Mouse (Mus musculus): Measurements from ENCODE around the gene Hspa12b.
"Not testable (repeated sequence)": the region's sequence is repeated elsewhere in the genome, so short reads cannot be mapped to it uniquely, and the experiment has no call there.

Gene Hspa12b

DNA sequence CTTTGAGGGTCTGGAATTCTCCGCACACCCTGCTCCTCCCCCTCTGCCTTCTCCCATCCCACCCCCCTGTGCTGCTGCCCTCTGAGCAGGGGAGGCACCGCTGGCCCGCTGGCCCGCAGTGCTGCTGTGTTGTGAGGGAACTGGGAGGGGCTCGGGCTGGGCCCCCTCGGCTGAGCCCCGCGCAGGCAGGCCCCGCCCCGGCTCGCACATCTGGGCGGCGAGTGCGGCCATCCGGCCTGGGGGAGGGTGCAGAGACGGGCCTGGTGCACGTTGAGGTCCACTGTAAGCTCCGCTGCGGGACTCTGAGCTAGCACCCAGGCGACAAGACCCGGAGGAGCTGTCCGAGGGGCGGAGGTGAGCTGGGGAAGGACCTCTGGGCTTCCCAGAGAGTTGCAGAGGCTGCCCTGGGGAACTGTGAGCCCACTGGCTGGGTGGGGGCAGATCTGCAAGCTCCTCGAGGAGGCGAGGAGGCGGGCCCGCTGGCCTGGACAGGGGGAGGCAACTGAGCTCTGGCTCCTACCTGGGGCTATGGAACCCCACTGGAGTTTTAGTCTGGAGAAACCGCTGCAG, at the start of gene Hspa12b:
Gene Hspa12b, plus strand, starts transcription at position 120 of the 570 bp plus-strand sequence.
- DNase-seq, result peak; percentile 60

DNA sequence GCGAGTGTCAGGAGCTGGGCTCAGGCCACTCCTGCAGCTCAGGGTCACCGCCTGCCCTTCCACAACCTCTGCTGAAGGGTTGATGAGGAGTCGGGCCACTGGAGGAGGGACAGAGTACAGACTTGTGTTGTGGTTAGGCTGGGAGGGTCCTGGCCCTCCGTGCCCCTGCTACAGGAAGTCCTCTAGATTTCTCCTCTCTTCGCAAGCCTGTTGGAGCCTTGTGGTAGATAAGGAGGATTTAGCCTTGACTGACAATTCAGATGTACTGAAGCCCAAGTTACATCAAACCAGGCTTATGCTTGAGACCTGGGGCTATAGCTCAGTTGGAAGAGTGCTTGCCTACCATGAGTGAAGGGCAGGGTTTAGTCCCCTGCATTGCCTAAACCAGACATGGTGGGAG, 46.6 kb upstream of the Hspa12b start:
- DNase-seq, result no peak

DNA sequence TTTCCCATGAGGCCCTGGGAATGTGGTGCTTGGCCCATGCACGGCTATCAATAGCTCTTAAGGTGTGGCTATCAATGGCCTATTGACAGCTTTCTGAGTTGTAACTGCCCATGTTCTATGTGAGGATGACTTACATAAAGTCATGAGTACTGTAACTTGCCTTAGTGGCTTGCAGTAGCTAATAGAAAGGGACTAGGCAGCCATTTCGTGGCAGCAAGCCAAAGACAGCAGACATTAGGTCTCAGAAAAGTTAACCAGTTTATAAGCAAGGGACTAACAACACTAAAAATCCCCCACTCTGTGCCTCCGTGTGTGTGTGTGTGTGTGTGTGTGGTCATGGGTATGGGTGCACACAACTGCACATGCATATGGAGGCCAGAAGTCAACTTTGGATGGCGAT, 42.9 kb upstream of the Hspa12b start:
- DNase-seq, result no peak

DNA sequence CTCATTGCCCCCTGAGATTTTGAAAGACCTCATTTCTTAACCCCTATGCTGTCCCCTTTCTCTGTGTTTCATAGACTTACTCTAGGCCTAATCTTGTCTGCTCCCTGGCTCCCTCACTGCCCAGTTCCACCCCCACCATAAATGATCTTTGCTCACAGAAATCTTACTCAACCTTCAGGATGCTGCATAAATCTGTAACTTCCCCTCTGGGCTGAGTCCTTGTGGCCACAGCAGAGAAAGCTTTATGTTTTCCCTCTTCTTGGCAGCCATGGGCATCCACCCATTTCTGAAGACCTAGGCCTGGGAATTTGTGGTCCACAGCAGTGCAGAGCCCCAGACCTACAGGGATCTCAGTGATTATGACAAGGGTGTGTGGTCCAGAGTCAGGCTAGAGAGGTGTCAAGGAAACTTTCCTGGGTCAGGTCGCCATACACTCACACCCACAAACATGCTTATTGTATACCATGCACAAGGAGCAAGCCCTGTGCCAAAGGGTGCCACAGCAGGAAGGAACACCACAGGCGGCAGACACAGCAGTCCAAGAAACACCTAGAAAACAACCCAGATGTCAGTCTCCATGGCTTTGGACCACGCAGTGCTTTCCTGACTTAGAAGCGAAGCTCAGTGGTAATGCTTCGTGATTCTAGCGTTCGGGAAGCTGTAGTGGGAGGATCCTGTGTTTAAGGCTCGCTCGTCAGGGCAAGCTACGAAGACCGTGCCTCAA, 40.3 kb upstream of the Hspa12b start, which contains the start of gene Siglec1:
Gene Siglec1, minus strand, starts transcription at position 99 of the 724 bp plus-strand sequence.
- DNase-seq, result no peak

DNA sequence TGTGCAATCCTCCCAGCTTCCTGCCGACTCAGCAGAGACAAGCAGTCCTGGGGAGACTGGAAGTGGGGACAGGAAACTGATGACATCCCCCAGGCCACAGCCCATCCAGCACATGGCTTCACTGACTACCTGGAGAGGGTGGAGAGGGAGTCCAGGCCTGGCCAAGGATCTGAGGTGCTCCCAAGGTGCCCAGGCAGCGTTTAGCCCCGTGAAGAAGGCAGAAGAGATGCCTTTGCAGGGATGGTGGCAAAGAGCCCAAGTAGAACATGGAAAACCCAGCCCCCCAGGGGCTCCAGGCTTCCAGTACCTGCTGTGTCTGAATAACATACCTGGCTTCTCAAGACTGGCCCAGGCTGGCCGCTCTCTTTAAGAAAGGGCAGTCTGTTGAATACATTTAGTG, 38.5 kb upstream of the Hspa12b start:
- DNase-seq, result no peak

DNA sequence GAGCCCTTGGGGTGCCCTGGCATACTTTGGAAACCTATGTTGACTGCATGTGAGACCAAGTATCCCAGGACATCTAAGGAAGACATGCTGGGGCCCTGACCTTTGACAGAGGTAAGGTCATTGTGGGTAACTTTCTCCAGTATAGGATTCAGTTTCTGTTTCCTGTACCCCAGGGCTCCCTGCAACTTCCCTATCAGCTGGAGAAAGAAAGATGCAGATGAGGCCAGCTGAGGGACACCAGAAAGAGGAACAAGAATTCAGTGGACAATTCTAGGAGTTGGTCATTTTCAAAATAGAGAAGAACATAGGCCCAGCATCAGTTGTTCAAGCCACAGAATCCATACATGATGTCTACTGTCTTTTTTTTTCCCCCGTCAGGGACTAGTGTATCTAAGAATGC, 37.4 kb upstream of the Hspa12b start:
- no peak for DNase-seq

DNA sequence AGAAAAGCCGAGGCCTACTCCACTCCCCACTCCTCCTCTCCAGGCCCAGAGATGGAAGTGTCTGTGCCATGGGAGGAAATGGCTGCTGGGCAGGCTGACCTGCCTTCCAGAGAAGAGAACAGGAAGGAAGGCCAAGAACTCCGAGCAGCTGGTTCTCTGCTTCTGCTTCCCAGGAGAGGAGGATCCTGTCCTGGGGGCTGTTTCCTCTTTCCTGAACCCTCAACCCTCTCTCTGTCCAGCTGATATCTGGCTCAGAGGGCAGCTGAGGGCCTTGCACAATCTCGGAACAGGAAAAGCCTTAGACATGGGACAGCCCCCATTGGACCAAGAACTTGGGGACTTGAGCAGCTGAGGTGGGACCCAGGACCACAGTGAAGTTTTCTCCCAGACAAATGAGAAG, 36.2 kb upstream of the Hspa12b start:
- no peak for DNase-seq

DNA sequence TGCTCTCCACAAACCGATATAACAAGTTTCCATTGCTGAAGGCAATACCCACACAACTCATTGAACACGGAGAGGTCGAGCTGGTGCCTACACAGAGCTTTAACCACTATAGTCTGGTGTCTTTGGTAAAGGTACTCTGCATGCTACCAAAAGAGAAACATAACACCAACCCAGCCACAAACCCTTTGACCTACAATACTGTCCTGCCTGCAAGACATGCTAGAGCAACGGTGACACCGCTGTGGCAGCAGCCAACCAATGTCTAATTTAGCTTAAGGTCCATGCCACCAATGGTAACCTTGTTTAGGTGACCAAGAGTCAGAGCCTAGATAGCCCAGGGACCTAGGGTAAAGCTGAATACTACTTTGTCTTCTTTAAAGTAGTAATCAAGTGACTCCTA, 33.5 kb upstream of the Hspa12b start:
- DNase-seq, result no peak

DNA sequence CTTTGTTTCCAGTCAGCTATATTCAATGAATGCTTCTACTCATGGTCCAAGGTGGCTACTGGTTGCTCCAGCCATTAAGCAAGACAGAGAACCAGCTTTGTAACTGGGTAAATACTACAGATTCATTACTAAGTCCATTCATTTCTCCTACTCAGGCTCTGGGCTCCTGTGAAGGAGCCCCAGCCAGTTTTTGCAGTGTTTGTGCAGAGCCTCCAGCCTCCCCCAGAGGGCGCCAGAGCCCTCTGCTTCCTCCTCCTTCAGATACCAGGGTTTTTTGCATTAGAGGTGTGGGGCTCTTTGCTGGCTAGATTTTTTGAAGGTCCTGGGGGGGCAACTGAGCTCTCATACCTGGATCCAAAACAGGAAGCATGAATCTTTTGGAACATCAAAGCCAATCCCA, 32.3 kb upstream of the Hspa12b start:
- DNase-seq, result peak; percentile 76

DNA sequence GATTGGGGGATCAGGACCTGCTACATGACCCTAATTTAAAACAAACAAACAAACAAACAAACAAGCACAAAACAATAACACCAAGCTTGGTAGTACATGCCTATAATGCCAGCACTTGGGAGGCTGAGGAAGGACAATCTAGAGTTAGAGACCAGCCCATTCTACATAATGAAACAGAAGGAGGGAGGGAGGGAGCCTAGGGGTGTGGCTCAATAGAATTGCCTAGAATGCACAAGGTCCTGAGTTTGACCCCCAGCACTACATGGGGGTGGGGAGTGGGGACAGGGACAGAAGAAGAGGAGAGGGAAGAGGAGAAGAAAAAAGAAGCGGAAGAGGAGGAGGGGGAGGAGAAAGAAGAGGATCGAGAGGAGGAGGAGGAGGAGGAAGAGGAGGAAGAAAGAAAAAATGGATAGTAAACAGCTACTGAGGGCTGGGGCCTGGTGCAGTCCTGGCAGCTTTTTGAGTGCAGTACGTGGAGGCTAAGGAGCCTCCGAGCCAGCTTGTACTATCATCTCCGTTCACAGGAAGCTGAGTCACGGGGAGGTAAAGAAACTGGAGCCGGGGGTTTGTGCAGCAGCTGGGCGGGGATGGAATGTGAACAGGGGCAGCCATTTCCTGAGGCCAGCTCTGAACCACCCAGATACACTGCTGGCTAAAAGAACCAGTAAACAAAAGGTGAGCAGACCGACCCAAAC, 30.8 kb upstream of the Hspa12b start:
- DNase-seq, result peak; percentile 44

DNA sequence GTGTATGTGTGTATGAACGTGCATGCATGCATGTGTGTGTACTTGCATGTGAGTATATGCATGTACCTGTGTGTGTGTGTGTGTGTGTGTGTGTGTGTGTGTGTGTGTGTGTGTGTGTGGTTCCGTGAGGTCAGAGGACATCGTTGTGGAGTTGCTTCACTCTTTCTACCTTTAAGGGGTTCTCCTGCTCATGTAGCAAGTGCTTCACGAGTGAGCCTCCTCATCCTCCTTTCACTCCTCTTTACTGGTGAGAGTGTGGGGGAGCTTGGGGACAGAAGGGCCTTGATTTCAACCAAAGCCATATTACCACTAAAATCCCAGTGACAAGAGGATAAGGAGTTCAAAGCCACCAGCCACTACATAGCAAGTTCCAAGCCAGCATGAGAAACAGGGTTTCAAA, 30.0 kb upstream of the Hspa12b start:
- no peak for DNase-seq

DNA sequence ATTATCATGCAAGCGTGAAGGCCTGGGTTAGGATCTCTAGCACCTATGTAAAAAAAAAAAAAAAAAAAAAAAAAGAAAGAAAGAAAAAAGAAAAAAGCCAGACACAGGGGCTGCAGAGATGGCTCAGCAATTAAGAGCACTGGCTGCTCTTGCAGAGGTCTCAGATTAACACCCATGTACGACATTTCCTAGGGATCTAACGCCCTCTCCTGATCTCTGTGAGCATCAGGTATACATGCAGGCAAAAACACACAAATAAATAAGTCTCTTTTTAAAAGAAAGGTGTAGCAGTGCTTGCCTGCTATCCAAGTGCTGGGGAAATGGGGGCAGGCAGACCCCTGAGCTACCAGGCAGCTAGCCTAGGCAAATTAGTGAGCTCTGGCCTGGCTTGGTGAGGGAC, 25.6 kb upstream of the Hspa12b start:
- DNase-seq, result no peak

DNA sequence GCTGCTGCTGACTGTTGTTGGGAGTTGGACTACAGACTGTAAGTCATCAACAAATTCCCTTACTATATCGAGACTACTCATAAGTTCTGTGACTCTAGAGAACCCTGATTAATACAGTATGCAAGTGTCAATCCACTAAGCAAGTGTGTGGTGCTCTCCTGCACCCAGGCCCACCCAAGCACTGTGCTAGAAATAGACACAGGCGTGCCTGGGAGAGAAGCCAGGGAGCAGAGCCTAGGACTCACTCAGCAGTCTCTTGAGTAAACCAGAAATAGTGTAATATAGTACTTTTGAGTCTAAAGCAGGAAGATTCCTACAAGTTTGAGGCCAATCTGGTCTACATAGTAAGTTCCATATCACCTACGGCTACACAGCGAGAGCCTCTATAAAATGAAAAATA, 23.1 kb upstream of the Hspa12b start:
- no peak for DNase-seq

DNA sequence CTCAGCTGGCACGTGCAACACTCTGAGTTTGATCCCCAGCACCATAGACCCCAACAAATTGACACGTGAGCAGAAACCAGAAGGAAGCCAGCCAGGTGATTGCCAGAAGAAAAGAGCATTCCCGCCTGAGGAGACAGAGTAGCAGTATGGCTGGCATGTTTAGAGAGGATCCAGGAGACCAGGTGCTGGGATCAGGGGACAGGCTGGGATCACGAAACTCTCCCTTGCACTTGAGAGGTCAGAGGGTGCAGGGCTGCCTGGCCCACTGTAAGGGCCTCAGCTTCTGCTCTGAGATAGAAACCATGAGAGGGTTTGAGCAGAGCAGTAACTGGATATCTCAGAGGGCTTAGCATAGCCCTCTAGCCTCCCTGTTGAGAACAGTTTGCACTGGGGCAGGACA, 22.0 kb upstream of the Hspa12b start:
- not testable (repeated sequence) for DNase-seq

DNA sequence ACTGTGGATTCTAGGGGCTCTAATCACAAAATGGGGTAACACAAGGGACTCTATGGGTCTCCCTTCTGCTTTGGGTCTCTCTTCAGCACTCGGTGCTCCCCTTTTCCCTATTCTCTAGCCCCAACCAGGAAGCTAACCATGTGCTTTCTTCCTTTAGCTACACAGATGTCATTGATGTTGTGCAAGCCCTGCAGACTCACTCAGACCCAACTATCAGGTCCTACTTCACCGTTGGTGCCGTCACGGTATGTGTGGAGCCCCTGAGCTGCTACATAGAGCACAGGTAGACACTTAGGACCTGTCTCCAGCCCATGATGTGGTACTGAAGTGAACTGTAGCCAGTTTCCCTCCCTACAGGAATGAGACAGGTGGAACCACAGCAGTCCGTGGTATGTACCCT, 21.1 kb upstream of the Hspa12b start:
- DNase-seq, result no peak

DNA sequence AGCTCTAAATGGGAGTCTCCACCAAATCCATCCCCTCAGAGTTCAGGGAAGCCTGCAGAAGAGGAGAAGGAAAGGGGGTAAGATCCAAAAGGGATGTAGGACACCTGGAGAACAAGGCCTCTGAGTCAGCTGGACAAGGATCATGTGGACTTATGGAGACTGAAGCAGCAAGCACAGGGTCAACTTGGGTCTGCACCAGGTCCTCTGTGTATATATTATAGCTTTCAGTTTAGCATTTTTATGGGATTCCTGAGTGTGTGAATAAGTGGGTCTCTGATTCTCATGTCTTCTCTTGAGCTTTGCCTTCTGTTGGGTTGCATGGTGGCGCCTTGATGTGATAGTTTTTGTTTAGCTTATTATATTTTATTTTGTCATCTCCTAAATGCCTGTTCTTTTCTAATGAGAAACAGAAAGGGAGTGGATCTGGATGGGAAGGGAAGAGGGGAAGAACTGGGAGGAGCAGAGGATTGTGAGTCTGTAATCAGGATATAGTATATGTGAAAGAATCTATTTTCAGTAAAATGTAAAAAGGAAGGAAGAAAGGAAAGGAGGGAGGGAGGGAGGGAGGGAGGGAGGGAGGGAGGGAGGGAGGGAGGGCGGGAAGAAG, 8.0 kb upstream of the Hspa12b start:
- no peak for DNase-seq

DNA sequence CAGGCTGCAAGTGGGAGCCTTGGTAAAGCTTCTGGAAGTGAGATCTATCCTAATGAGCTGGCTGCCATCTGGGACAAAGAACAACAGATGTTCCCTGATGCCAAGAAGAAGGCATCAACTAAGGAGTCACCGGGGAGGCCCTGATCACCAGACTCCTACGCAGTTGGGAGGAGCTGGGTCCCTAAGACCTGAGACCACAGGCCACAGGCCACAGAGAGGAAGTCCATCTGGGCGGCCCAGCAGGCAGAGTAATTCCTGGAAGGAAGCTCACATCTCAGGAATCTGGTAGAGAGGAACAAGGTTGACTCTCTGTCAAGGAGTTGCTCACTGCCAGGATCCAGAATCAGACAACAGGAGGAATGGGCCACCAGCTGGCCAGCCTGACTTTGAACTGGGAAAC, 2.9 kb upstream of the Hspa12b start:
- DNase-seq, result no peak

DNA sequence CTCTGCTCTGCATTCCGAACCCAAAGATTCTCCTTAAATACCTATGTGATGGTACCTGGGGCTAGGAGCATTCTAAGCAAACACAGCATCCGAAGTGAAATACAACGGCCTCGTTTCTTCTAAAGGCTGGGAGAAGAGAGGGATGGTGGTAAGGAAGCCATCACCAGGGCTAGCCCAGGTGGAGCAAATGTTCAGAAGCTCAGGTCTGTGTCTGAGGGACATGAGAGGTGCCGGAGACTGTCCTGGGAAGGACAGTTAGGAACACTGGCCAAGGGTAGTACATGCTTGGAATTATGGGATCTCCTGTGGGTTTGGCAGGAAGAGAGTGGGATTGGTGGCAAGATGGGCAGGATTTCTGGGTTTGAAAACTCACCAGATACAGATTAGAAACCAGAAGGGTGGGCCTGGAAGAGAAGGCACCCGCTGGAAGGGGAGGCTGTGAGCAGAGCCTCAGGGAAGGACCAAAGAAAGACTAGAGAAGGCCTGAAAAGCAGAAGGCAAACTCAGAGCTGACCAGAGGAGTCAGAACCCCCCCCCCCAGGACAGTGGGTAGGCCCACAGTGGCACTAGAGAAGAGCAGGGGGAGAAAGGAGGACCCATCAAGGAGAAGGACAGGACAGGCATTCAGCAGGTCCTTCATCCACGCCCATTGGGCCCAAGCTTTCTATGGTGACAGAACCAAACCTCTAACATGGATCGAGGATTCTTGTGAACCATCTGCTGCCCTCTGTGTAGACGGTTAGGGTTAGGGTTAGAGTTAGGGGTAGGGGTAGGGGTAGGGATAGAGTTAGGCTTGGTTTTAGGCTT, 1.7 kb upstream of the Hspa12b start:
- DNase-seq, result no peak

DNA sequence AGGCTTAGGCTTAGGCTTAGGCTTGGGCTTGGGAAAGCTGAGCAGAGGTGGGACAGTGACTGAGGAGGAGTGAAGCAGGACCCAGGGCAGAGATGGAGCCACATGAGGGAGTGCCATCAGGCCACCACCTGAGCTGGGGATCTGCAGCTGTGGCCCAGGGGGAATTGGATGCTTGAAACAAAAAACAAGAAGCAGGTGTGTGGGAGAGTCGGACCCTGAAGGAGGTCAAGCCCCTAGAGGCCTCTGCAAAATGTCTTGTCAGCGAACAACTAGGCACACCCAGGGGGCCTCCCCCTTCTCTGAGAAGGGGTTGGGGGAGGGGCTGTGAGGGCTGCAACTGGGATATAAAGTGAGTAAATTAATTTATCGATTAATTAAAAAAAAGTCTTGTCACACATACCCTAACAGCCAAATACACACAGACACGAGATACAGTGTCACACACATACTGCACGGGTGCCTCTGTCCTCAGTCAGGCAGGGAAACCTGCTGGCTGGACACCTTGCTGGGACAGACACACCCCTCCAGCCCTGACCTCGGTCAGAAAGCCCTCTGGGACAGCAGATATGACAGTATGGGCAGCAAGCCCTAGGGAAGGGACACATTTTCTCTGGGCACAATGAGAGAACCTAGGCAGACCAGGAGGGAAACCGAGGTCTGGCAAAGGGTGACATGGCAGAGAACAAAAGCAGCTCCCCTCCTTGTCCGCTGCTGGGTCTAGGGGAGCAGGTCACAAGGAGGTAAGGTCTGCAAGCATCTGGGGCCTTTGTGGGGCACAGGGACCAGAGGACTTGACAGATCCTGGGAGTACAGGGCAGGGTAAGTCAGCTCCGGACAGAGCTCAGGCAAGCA, 890 bp upstream of the Hspa12b start:
- DNase-seq, result no peak

DNA sequence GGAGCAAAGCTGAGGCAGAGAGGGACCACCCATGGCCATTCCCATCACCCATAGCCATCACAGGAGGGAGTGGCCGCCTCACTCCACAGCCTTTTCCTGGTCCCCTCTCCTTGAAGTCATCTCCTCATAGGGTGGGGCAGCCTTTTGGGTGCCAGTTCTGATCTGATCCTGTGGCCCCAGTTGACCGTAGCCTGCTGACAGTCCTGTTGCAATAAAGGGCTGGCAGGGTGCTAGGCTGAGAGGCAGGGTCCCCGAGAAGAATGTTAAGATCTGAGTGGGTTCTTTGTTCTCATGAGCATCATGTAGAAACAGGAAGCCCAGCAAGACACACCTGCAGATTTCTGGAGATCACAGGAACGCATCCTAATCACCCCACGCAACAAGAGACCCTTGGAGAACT, 1.1 kb downstream of the Hspa12b start:
- DNase-seq, result no peak

DNA sequence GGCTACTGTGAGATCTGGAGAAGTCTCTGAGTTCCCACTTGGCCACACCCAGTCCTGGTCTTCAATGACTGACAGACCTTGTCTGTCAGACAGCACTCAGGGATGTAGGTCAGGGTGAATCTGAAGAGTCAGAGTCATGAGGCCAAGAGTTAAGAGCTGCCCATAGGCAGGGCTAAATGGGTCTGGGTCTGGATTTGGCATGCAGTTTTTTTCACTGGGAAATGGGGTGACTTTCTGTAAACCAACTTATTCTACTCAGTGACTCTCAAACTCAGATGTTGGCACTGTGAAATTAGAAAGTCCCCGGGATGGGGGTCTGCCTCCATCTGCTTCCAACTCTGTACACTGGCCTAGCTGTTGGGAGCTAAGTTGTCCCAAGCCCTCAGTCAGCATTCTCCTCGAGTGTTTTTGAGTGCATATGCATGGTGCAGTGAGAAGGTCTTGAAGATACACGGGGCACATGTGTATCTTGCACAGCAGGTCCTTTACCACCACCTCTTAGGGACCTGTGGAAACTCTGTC, 1.6 kb downstream of the Hspa12b start:
- no peak for DNase-seq

DNA sequence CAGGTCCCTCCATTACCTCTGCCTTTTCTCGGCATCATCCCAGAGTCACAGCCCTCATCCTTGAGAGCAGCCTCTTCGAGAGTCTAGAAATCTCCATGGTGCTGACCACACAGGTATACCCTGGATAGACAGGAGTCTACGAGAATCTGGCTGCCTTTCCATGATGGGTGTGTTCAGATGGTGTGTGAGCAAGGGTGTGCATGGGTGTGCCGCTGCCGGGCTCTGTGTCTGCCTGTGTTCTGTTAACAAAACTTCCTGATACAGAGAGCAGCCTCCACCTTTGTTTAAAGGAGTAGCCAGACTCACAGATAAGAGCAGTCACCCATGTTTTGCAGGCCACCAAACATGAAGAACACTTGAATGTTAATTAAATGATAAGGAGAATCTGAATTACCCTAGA, 2.8 kb downstream of the Hspa12b start:
- no peak for DNase-seq
